Mouse (Mus musculus): ENCODE data around the gene Prss29. TPM values are rescaled to one million over a fixed set of nuclear protein-coding genes. Genes with fewer than 3 reads are reported as not detected.

Gene Prss29
- polyA plus RNA-seq, 1 experiment from 2014 or later, result not detected

Other genes with a start within 250 kb of the Prss29 start
- 24.1 and 25.2 TPM in 2 replicates for gene Tmem204, start 235.1 kb upstream of the Prss29 start, polyA plus RNA-seq (2015; fragmentation: Nextera tagmentation; extraction: Ambion mirVana)
- gene Telo2, start 202.7 kb upstream of the Prss29 start, polyA plus RNA-seq (2015; fragmentation: Nextera tagmentation; extraction: Ambion mirVana), result 38.9 and 39.9 TPM in 2 replicates
- gene Ptx4, start 197.9 kb upstream of the Prss29 start, polyA plus RNA-seq (2015; fragmentation: Nextera tagmentation; extraction: Ambion mirVana), result 0.50 and 0.56 TPM in 2 replicates
- gene Clcn7, start 185.3 kb upstream of the Prss29 start, polyA plus RNA-seq (2015; fragmentation: Nextera tagmentation; extraction: Ambion mirVana), result 21.4 and 24.7 TPM in 2 replicates
- 0.79 TPM in 2 replicates for gene Ccdc154, start 156.2 kb upstream of the Prss29 start, polyA plus RNA-seq (2015; fragmentation: Nextera tagmentation; extraction: Ambion mirVana)
- gene Gm38655, start 143.2 kb upstream of the Prss29 start, polyA plus RNA-seq (2015; fragmentation: Nextera tagmentation; extraction: Ambion mirVana), result 6.6 and 7.0 TPM in 2 replicates
- gene BC003965, start 134.1 kb upstream of the Prss29 start, polyA plus RNA-seq (2015; fragmentation: Nextera tagmentation; extraction: Ambion mirVana), result 30.4 and 33.5 TPM in 2 replicates
- gene Unkl, start 130.3 kb upstream of the Prss29 start, polyA plus RNA-seq (2015; fragmentation: Nextera tagmentation; extraction: Ambion mirVana), result 6.9 and 9.0 TPM in 2 replicates
- 39.9 and 40.9 TPM in 2 replicates for gene Gnptg, start 78.5 kb upstream of the Prss29 start, polyA plus RNA-seq (2015; fragmentation: Nextera tagmentation; extraction: Ambion mirVana)
- 35.8 and 37.1 TPM in 2 replicates for gene Tsr3, start 78.5 kb upstream of the Prss29 start, polyA plus RNA-seq (2015; fragmentation: Nextera tagmentation; extraction: Ambion mirVana)
- 4.3 and 5.2 TPM in 2 replicates for gene Baiap3, start 62.3 kb upstream of the Prss29 start, polyA plus RNA-seq (2015; fragmentation: Nextera tagmentation; extraction: Ambion mirVana)
- gene Ube2i, start 44.0 kb upstream of the Prss29 start, polyA plus RNA-seq (2015; fragmentation: Nextera tagmentation; extraction: Ambion mirVana), result 441 and 478 TPM in 2 replicates
- gene Prss34, start 20.3 kb upstream of the Prss29 start, polyA plus RNA-seq (2015; fragmentation: Nextera tagmentation; extraction: Ambion mirVana), result 1.3 and 1.4 TPM in 2 replicates
- not detected in 2 replicates for gene Prss28, start 10.0 kb upstream of the Prss29 start, polyA plus RNA-seq (2015; fragmentation: Nextera tagmentation; extraction: Ambion mirVana)
- 0.50 and 0.53 TPM in 2 replicates for gene Tpsab1, start 26.9 kb downstream of the Prss29 start, polyA plus RNA-seq (2015; fragmentation: Nextera tagmentation; extraction: Ambion mirVana)
- 13.4 and 19.2 TPM in 2 replicates for gene Tpsb2, start 47.7 kb downstream of the Prss29 start, polyA plus RNA-seq (2015; fragmentation: Nextera tagmentation; extraction: Ambion mirVana)
- gene Tpsg1, start 50.6 kb downstream of the Prss29 start, polyA plus RNA-seq (2015; fragmentation: Nextera tagmentation; extraction: Ambion mirVana), result 2.3 and 3.5 TPM in 2 replicates
- gene Cacna1h, start 115.1 kb downstream of the Prss29 start, polyA plus RNA-seq (2015; fragmentation: Nextera tagmentation; extraction: Ambion mirVana), result 2.6 and 2.9 TPM in 2 replicates
- gene Tekt4, start 136.0 kb downstream of the Prss29 start, polyA plus RNA-seq (2015; fragmentation: Nextera tagmentation; extraction: Ambion mirVana), result not detected in 2 replicates
- gene Sstr5, start 178.6 kb downstream of the Prss29 start, polyA plus RNA-seq (2015; fragmentation: Nextera tagmentation; extraction: Ambion mirVana), result 0.35 and 0.49 TPM in 2 replicates

All from stomach, embryonic 16.5 days (tissue).